Mouse (Mus musculus): ENCODE measurements around the gene Slc39a13. TPM values are rescaled to one million over a fixed set of nuclear protein-coding genes. Genes with fewer than 3 reads are reported as not detected.

Gene Slc39a13
- total RNA-seq, 1 experiment from 2014 or later: 16.8 TPM

- peak in 1 of 2 experiments; percentile 14; a peak in 1 of 4 replicates for ATAC-seq (replicated peaks in 1 of 2; ENCODE audit: insufficient read depth in 1 of 2, low FRiP score in 2 of 2, low TSS enrichment in 1 of 2, low read depth in 1 of 2, poor library complexity in 2 of 2, severe bottlenecking in 2 of 2)
These were observed 8.3 kb upstream of the Slc39a13 start for GRCm38 (mm10) chr2:91078314-91079025.

GRCm38 (mm10) chr2:91077957-91078313 lies 7.7 kb upstream of the Slc39a13 start:
- ATAC-seq (replicated peaks in 1 of 2; ENCODE audit: insufficient read depth in 1 of 2, low FRiP score in 2 of 2, low TSS enrichment in 1 of 2, low read depth in 1 of 2, poor library complexity in 2 of 2, severe bottlenecking in 2 of 2): no peak

- no peak for ATAC-seq (replicated peaks in 1 of 2; ENCODE audit: insufficient read depth in 1 of 2, low FRiP score in 2 of 2, low TSS enrichment in 1 of 2, low read depth in 1 of 2, poor library complexity in 2 of 2, severe bottlenecking in 2 of 2)
These were observed 1.9 kb upstream of the Slc39a13 start for GRCm38 (mm10) chr2:91072092-91072491.

- ATAC-seq (replicated peaks in 1 of 2; ENCODE audit: insufficient read depth in 1 of 2, low FRiP score in 2 of 2, low TSS enrichment in 1 of 2, low read depth in 1 of 2, poor library complexity in 2 of 2, severe bottlenecking in 2 of 2): no peak
These were observed 842 bp upstream of the Slc39a13 start for GRCm38 (mm10) chr2:91071059-91071458.

- no peak for ATAC-seq (replicated peaks in 1 of 2; ENCODE audit: insufficient read depth in 1 of 2, low FRiP score in 2 of 2, low TSS enrichment in 1 of 2, low read depth in 1 of 2, poor library complexity in 2 of 2, severe bottlenecking in 2 of 2)
These were observed 764 bp downstream of the Slc39a13 start for GRCm38 (mm10) chr2:91069306-91070000.

- ATAC-seq (replicated peaks in 1 of 2; ENCODE audit: insufficient read depth in 1 of 2, low FRiP score in 2 of 2, low TSS enrichment in 1 of 2, low read depth in 1 of 2, poor library complexity in 2 of 2, severe bottlenecking in 2 of 2): no peak
These were observed 1.4 kb downstream of the Slc39a13 start for GRCm38 (mm10) chr2:91068872-91069165.

- no peak for ATAC-seq (replicated peaks in 1 of 2; ENCODE audit: insufficient read depth in 1 of 2, low FRiP score in 2 of 2, low TSS enrichment in 1 of 2, low read depth in 1 of 2, poor library complexity in 2 of 2, severe bottlenecking in 2 of 2)
These were observed 1.9 kb downstream of the Slc39a13 start for GRCm38 (mm10) chr2:91068162-91068871.

GRCm38 (mm10) chr2:91066455-91066854 lies 3.8 kb downstream of the Slc39a13 start:
- no peak for ATAC-seq (replicated peaks in 1 of 2; ENCODE audit: insufficient read depth in 1 of 2, low FRiP score in 2 of 2, low TSS enrichment in 1 of 2, low read depth in 1 of 2, poor library complexity in 2 of 2, severe bottlenecking in 2 of 2)

GRCm38 (mm10) chr2:91065544-91065943 lies 4.7 kb downstream of the Slc39a13 start:
- no peak for ATAC-seq (replicated peaks in 1 of 2; ENCODE audit: insufficient read depth in 1 of 2, low FRiP score in 2 of 2, low TSS enrichment in 1 of 2, low read depth in 1 of 2, poor library complexity in 2 of 2, severe bottlenecking in 2 of 2)

GRCm38 (mm10) chr2:91064211-91064610 lies 6.0 kb downstream of the Slc39a13 start:
- no peak for ATAC-seq (replicated peaks in 1 of 2; ENCODE audit: insufficient read depth in 1 of 2, low FRiP score in 2 of 2, low TSS enrichment in 1 of 2, low read depth in 1 of 2, poor library complexity in 2 of 2, severe bottlenecking in 2 of 2)

- no peak for ATAC-seq (replicated peaks in 1 of 2; ENCODE audit: insufficient read depth in 1 of 2, low FRiP score in 2 of 2, low TSS enrichment in 1 of 2, low read depth in 1 of 2, poor library complexity in 2 of 2, severe bottlenecking in 2 of 2)
These were observed 7.2 kb downstream of the Slc39a13 start for GRCm38 (mm10) chr2:91062779-91063606.

- ATAC-seq (replicated peaks in 1 of 2; ENCODE audit: insufficient read depth in 1 of 2, low FRiP score in 2 of 2, low TSS enrichment in 1 of 2, low read depth in 1 of 2, poor library complexity in 2 of 2, severe bottlenecking in 2 of 2): no peak
These were observed 8.3 kb downstream of the Slc39a13 start for GRCm38 (mm10) chr2:91061849-91062481.

GRCm38 (mm10) chr2:91060544-91061355 lies 9.5 kb downstream of the Slc39a13 start:
- no peak for ATAC-seq (replicated peaks in 1 of 2; ENCODE audit: insufficient read depth in 1 of 2, low FRiP score in 2 of 2, low TSS enrichment in 1 of 2, low read depth in 1 of 2, poor library complexity in 2 of 2, severe bottlenecking in 2 of 2)

- no peak for ATAC-seq (replicated peaks in 1 of 2; ENCODE audit: insufficient read depth in 1 of 2, low FRiP score in 2 of 2, low TSS enrichment in 1 of 2, low read depth in 1 of 2, poor library complexity in 2 of 2, severe bottlenecking in 2 of 2)
These were observed 10.8 kb downstream of the Slc39a13 start for GRCm38 (mm10) chr2:91059376-91059775.

- ATAC-seq (replicated peaks in 1 of 2; ENCODE audit: insufficient read depth in 1 of 2, low FRiP score in 2 of 2, low TSS enrichment in 1 of 2, low read depth in 1 of 2, poor library complexity in 2 of 2, severe bottlenecking in 2 of 2): no peak
These were observed 11.8 kb downstream of the Slc39a13 start for GRCm38 (mm10) chr2:91058435-91058834.

GRCm38 (mm10) chr2:91053934-91054382 lies 16.3 kb downstream of the Slc39a13 start, which contains the start of gene Psmc3:
Gene Psmc3, plus strand, starts transcription at chr2:91054009.
- ATAC-seq (replicated peaks in 1 of 2; ENCODE audit: insufficient read depth in 1 of 2, low FRiP score in 2 of 2, low TSS enrichment in 1 of 2, low read depth in 1 of 2, poor library complexity in 2 of 2, severe bottlenecking in 2 of 2): peak; percentile 98 to 99

All from hematopoietic stem cell, adult 5-6 weeks (primary cell).